Mouse (Mus musculus): Measurements from ENCODE around the gene Tcam1. TPM values are rescaled to one million over a fixed set of nuclear protein-coding genes. Genes with fewer than 3 reads are reported as not detected.
A peak's percentile ranks its signal among the peaks of the same experiment; 100 is the strongest.

Tcam1 gene
- polyA plus RNA-seq, 1 experiment from 2014 or later, result 0.05 TPM

GRCm38 (mm10) chr11:106289369-106289768 lies 12.9 kb downstream of the Tcam1 start:
- H3K9ac ChIP-seq (ENCODE audit: low read length), result no peak overlapping the region
- peak; percentile 54 for ATAC-seq (ENCODE audit: insufficient number of reproducible peaks, insufficient read depth, low FRiP score, low read depth)
- H3K9me3 ChIP-seq (ENCODE audit: control insufficient read depth, low read length), result no peaks in the 10 kb centered on the region
- no peaks in the 10 kb centered on the region for H3K27me3 ChIP-seq (ENCODE audit: control insufficient read depth, insufficient read depth, low read length)
- H3K4me3 ChIP-seq (ENCODE audit: control insufficient read depth in 1 of 2, insufficient read depth in 1 of 2, low read depth in 1 of 2, low read length in 2 of 2), result no peak overlapping the region
- H3K4me1 ChIP-seq (ENCODE audit: control insufficient read depth in 2 of 2, insufficient read depth in 2 of 2, low read length in 2 of 2), result peaks cover 3 to 6% of the 10 kb centered on the region in 2 experiments; a peak in 2 of 4 replicates
- H3K36me3 ChIP-seq (ENCODE audit: control insufficient read depth, insufficient read depth, low read length), result no peaks in the 10 kb centered on the region
- WGBS, result 21% methylated on average over 8 of the region's 8 CpGs
- H3K4me2 ChIP-seq (ENCODE audit: low read length), result no peak overlapping the region
- no peak overlapping the region for H3K27ac ChIP-seq (replicated peaks in 1 of 2; ENCODE audit: control insufficient read depth in 1 of 2, insufficient read depth in 1 of 2, low read depth in 2 of 2, low read length in 2 of 2)

- WGBS, result 95% methylated on average over 5 of the region's 5 CpGs
- ATAC-seq (ENCODE audit: insufficient number of reproducible peaks, insufficient read depth, low FRiP score, low read depth), result no peak
Measured at GRCm38 (mm10) chr11:106290376-106290775, 13.9 kb downstream of the Tcam1 start.

GRCm38 (mm10) chr11:106291861-106292260 lies 15.4 kb downstream of the Tcam1 start:
- Histone ChIP-seq H3K36me3 (ENCODE audit: control insufficient read depth, insufficient read depth, low read length) (no peaks in the 10 kb centered on the region), H3K27me3 (ENCODE audit: control insufficient read depth, insufficient read depth, low read length) (no peaks in the 10 kb centered on the region), H3K4me3 (ENCODE audit: control insufficient read depth in 1 of 2, insufficient read depth in 1 of 2, low read depth in 1 of 2, low read length in 2 of 2) (no peak overlapping the region), H3K9ac (ENCODE audit: low read length) (no peak overlapping the region), H3K9me3 (ENCODE audit: control insufficient read depth, low read length) (no peaks in the 10 kb centered on the region), H3K4me2 (ENCODE audit: low read length) (no peak overlapping the region), H3K4me1 (ENCODE audit: control insufficient read depth in 2 of 2, insufficient read depth in 2 of 2, low read length in 2 of 2) (peaks cover 3 to 6% of the 10 kb centered on the region in 2 experiments; a peak in 2 of 4 replicates), H3K27ac (replicated peaks in 1 of 2; ENCODE audit: control insufficient read depth in 1 of 2, insufficient read depth in 1 of 2, low read depth in 2 of 2, low read length in 2 of 2) (no peak overlapping the region)
- no peak for ATAC-seq (ENCODE audit: insufficient number of reproducible peaks, insufficient read depth, low FRiP score, low read depth)
- 96% methylated on average over 2 of the region's 2 CpGs for WGBS

More at GRCm38 (mm10) chr11:106290376-106290775, 13.9 kb downstream of the Tcam1 start:
- Histone ChIP-seq H3K4me1 (ENCODE audit: control insufficient read depth in 2 of 2, insufficient read depth in 2 of 2, low read length in 2 of 2) (peaks cover 3 to 6% of the 10 kb centered on the region in 2 experiments; a peak in 2 of 4 replicates), H3K4me3 (ENCODE audit: control insufficient read depth in 1 of 2, insufficient read depth in 1 of 2, low read depth in 1 of 2, low read length in 2 of 2) (no peak overlapping the region), H3K36me3 (ENCODE audit: control insufficient read depth, insufficient read depth, low read length) (no peaks in the 10 kb centered on the region), H3K27me3 (ENCODE audit: control insufficient read depth, insufficient read depth, low read length) (no peaks in the 10 kb centered on the region), H3K4me2 (ENCODE audit: low read length) (no peak overlapping the region), H3K9me3 (ENCODE audit: control insufficient read depth, low read length) (no peaks in the 10 kb centered on the region), H3K27ac (replicated peaks in 1 of 2; ENCODE audit: control insufficient read depth in 1 of 2, insufficient read depth in 1 of 2, low read depth in 2 of 2, low read length in 2 of 2) (no peak overlapping the region), H3K9ac (ENCODE audit: low read length) (no peak overlapping the region)

- no peaks in the 10 kb centered on the region for H3K27me3 ChIP-seq (ENCODE audit: control insufficient read depth, insufficient read depth, low read length)
- no peaks in the 10 kb centered on the region for H3K36me3 ChIP-seq (ENCODE audit: control insufficient read depth, insufficient read depth, low read length)
- no peak within 1 kb of the TSS for H3K9ac ChIP-seq (ENCODE audit: low read length)
- H3K9me3 ChIP-seq (ENCODE audit: control insufficient read depth, low read length), result no peaks in the 10 kb centered on the region
- 75% methylated on average over 9 of the region's 9 CpGs for WGBS
- H3K4me2 ChIP-seq (ENCODE audit: low read length), result no peak within 1 kb of the TSS
- no peak within 1 kb of the TSS for H3K4me3 ChIP-seq (ENCODE audit: control insufficient read depth in 1 of 2, insufficient read depth in 1 of 2, low read depth in 1 of 2, low read length in 2 of 2)
- no peak within 1 kb of the TSS for H3K27ac ChIP-seq (replicated peaks in 1 of 2; ENCODE audit: control insufficient read depth in 1 of 2, insufficient read depth in 1 of 2, low read depth in 2 of 2, low read length in 2 of 2)
- ATAC-seq (ENCODE audit: insufficient number of reproducible peaks, insufficient read depth, low FRiP score, low read depth), result no peak
- H3K4me1 ChIP-seq (ENCODE audit: control insufficient read depth in 2 of 2, insufficient read depth in 2 of 2, low read length in 2 of 2), result no peaks in the 10 kb centered on the region
Measured at GRCm38 (mm10) chr11:106301765-106302164, 25.3 kb downstream of the Tcam1 start, which contains the start of gene Gh. Gene Gh, minus strand, starts transcription at chr11:106301865.

GRCm38 (mm10) chr11:106302634-106303033 lies 26.2 kb downstream of the Tcam1 start:
- no peaks in the 10 kb centered on the region for H3K4me1 ChIP-seq (ENCODE audit: control insufficient read depth in 2 of 2, insufficient read depth in 2 of 2, low read length in 2 of 2)
- no peak overlapping the region for H3K4me3 ChIP-seq (ENCODE audit: control insufficient read depth in 1 of 2, insufficient read depth in 1 of 2, low read depth in 1 of 2, low read length in 2 of 2)
- no peak overlapping the region for H3K27ac ChIP-seq (replicated peaks in 1 of 2; ENCODE audit: control insufficient read depth in 1 of 2, insufficient read depth in 1 of 2, low read depth in 2 of 2, low read length in 2 of 2)
- H3K27me3 ChIP-seq (ENCODE audit: control insufficient read depth, insufficient read depth, low read length), result no peaks in the 10 kb centered on the region
- WGBS, result 15% methylated on average over 2 of the region's 2 CpGs
- H3K9me3 ChIP-seq (ENCODE audit: control insufficient read depth, low read length), result no peaks in the 10 kb centered on the region
- peak; percentile 68; the same call in 1 of the 2 replicates for ATAC-seq (ENCODE audit: insufficient number of reproducible peaks, insufficient read depth, low FRiP score, low read depth)
- H3K4me2 ChIP-seq (ENCODE audit: low read length), result no peak overlapping the region
- H3K9ac ChIP-seq (ENCODE audit: low read length), result no peak overlapping the region
- H3K36me3 ChIP-seq (ENCODE audit: control insufficient read depth, insufficient read depth, low read length), result no peaks in the 10 kb centered on the region

GRCm38 (mm10) chr11:106305348-106306064 lies 29.0 kb downstream of the Tcam1 start:
- H3K4me1 ChIP-seq (ENCODE audit: control insufficient read depth in 2 of 2, insufficient read depth in 2 of 2, low read length in 2 of 2), result no peaks in the 10 kb centered on the region; a peak in 1 of 4 replicates
- no peak overlapping the region for H3K4me3 ChIP-seq (ENCODE audit: control insufficient read depth in 1 of 2, insufficient read depth in 1 of 2, low read depth in 1 of 2, low read length in 2 of 2)
- no peaks in the 10 kb centered on the region for H3K36me3 ChIP-seq (ENCODE audit: control insufficient read depth, insufficient read depth, low read length)
- no peak overlapping the region for H3K4me2 ChIP-seq (ENCODE audit: low read length)
- no peaks in the 10 kb centered on the region for H3K27me3 ChIP-seq (ENCODE audit: control insufficient read depth, insufficient read depth, low read length)
- no peaks in the 10 kb centered on the region for H3K9me3 ChIP-seq (ENCODE audit: control insufficient read depth, low read length)
- H3K27ac ChIP-seq (replicated peaks in 1 of 2; ENCODE audit: control insufficient read depth in 1 of 2, insufficient read depth in 1 of 2, low read depth in 2 of 2, low read length in 2 of 2), result no peak overlapping the region
- H3K9ac ChIP-seq (ENCODE audit: low read length), result no peak overlapping the region
- ATAC-seq (ENCODE audit: insufficient number of reproducible peaks, insufficient read depth, low FRiP score, low read depth), result no peak
- 77% methylated on average over 10 of the region's 10 CpGs for WGBS

GRCm38 (mm10) chr11:106306065-106306385 lies 29.6 kb downstream of the Tcam1 start:
- H3K4me3 ChIP-seq (ENCODE audit: control insufficient read depth in 1 of 2, insufficient read depth in 1 of 2, low read depth in 1 of 2, low read length in 2 of 2), result no peak overlapping the region
- no peak for ATAC-seq (ENCODE audit: insufficient number of reproducible peaks, insufficient read depth, low FRiP score, low read depth)
- H3K27me3 ChIP-seq (ENCODE audit: control insufficient read depth, insufficient read depth, low read length), result no peaks in the 10 kb centered on the region
- no peak overlapping the region for H3K4me2 ChIP-seq (ENCODE audit: low read length)
- no peaks in the 10 kb centered on the region for H3K9me3 ChIP-seq (ENCODE audit: control insufficient read depth, low read length)
- no peaks in the 10 kb centered on the region; a peak in 1 of 4 replicates for H3K4me1 ChIP-seq (ENCODE audit: control insufficient read depth in 2 of 2, insufficient read depth in 2 of 2, low read length in 2 of 2)
- H3K27ac ChIP-seq (replicated peaks in 1 of 2; ENCODE audit: control insufficient read depth in 1 of 2, insufficient read depth in 1 of 2, low read depth in 2 of 2, low read length in 2 of 2), result no peak overlapping the region
- WGBS, result 77% methylated on average over 3 of the region's 3 CpGs
- H3K9ac ChIP-seq (ENCODE audit: low read length), result no peak overlapping the region
- no peaks in the 10 kb centered on the region for H3K36me3 ChIP-seq (ENCODE audit: control insufficient read depth, insufficient read depth, low read length)

- Histone ChIP-seq H3K4me3 (ENCODE audit: control insufficient read depth in 1 of 2, insufficient read depth in 1 of 2, low read depth in 1 of 2, low read length in 2 of 2) (no peak overlapping the region), H3K9ac (ENCODE audit: low read length) (no peak overlapping the region), H3K36me3 (ENCODE audit: control insufficient read depth, insufficient read depth, low read length) (no peaks in the 10 kb centered on the region), H3K27ac (replicated peaks in 1 of 2; ENCODE audit: control insufficient read depth in 1 of 2, insufficient read depth in 1 of 2, low read depth in 2 of 2, low read length in 2 of 2) (no peak overlapping the region), H3K9me3 (ENCODE audit: control insufficient read depth, low read length) (no peaks in the 10 kb centered on the region), H3K4me2 (ENCODE audit: low read length) (no peak overlapping the region), H3K4me1 (ENCODE audit: control insufficient read depth in 2 of 2, insufficient read depth in 2 of 2, low read length in 2 of 2) (no peaks in the 10 kb centered on the region; a peak in 1 of 4 replicates), H3K27me3 (ENCODE audit: control insufficient read depth, insufficient read depth, low read length) (no peaks in the 10 kb centered on the region)
- WGBS, result 86% methylated on average over 9 of the region's 9 CpGs
- no peak for ATAC-seq (ENCODE audit: insufficient number of reproducible peaks, insufficient read depth, low FRiP score, low read depth)
Measured at GRCm38 (mm10) chr11:106306758-106307157, 30.3 kb downstream of the Tcam1 start.
